Mouse (Mus musculus) intestine, postnatal 0 days (tissue): ENCODE results near the gene Dkk2. TPM values are rescaled to one million over a fixed set of nuclear protein-coding genes. Genes with fewer than 3 reads are reported as not detected.
"Not testable (repeated sequence)": the region's sequence is repeated elsewhere in the genome, so short reads cannot be mapped to it uniquely, and the experiment has no call there.

Experiments
- ATAC-seq: fragments of 200-750 bp; cut with Nextera tagmentation; 2 replicates; pipeline ENCODE4 v1.8.0; 2017; ENCODE audit warnings: mild to moderate bottlenecking, moderate TSS enrichment, moderate library complexity
- H3K27ac ChIP-seq: fragments of 300-500 bp; sonication (generic); 2 replicates; pipeline ENCODE4 v1.5.1; 2014; ENCODE audit warnings: mild to moderate bottlenecking, low read depth, low read length, moderate library complexity
- H3K27me3 ChIP-seq: fragments of 300-500 bp; sonication (generic); replicated peaks from 2 replicates; pipeline ENCODE4 v1.6.1; 2014; ENCODE audit warnings: low read length, mixed read lengths; ENCODE audit not compliant: control insufficient read depth, insufficient read depth
- H3K36me3 ChIP-seq: fragments of 300-500 bp; sonication (generic); 2 replicates; pipeline ENCODE4 v1.6.1; 2014; ENCODE audit warnings: mild to moderate bottlenecking, moderate library complexity; ENCODE audit not compliant: control insufficient read depth, insufficient read depth
- H3K4me1 ChIP-seq: fragments of 300-500 bp; sonication (generic); replicated peaks from 2 replicates; pipeline ENCODE4 v1.6.1; 2014; ENCODE audit warnings: antibody characterized with exemption, low read length, mixed read lengths; ENCODE audit not compliant: control insufficient read depth, insufficient read depth
- H3K4me2 ChIP-seq: fragments of 300-500 bp; sonication (generic); replicated peaks from 2 replicates; pipeline ENCODE4 v1.6.1; 2014; ENCODE audit warnings: low read depth, mild to moderate bottlenecking, moderate library complexity
- H3K4me3 ChIP-seq: fragments of 300-500 bp; sonication (generic); 2 replicates; pipeline ENCODE4 v1.5.1; 2014; ENCODE audit warnings: low read depth, low read length
- H3K9ac ChIP-seq: fragments of 300-500 bp; sonication (generic); 2 replicates; pipeline ENCODE4 v1.6.1; 2014; ENCODE audit warnings: mild to moderate bottlenecking, low read depth, low read length
- H3K9me3 ChIP-seq: fragments of 300-500 bp; sonication (generic); 2 replicates; pipeline ENCODE4 v1.6.1; 2016; ENCODE audit warnings: mixed run types; ENCODE audit not compliant: control insufficient read depth
- CTCF ChIP-seq: sonication (generic); IDR thresholded peaks from 2 replicates; pipeline ENCODE4 v1.5.1; 2016; ENCODE audit warnings: low read depth, mild to moderate bottlenecking, control low read depth, antibody characterized with exemption, moderate library complexity
- WGBS: fragments of 180-500 bp; shearing (Covaris S2); extraction: QIAGEN DNeasy Blood & Tissue Kit; methylation state at CpG from one replicate; pipeline ENCODE4 v1.1.7; 2014; 5-methylcytosine and 5-hydroxymethylcytosine counted together
- polyA plus RNA-seq: library from polyadenylated mRNA; unstranded; fragments of >200 nt; fragmentation: Nextera tagmentation; extraction: Ambion mirVana; gene quantifications from 2 replicates; pipeline ENCODE4 v1.2.1, GENCODE M21; 2015

Gene Dkk2
- polyA plus RNA-seq = 2.3 and 2.6 TPM in 2 replicates

DNA sequence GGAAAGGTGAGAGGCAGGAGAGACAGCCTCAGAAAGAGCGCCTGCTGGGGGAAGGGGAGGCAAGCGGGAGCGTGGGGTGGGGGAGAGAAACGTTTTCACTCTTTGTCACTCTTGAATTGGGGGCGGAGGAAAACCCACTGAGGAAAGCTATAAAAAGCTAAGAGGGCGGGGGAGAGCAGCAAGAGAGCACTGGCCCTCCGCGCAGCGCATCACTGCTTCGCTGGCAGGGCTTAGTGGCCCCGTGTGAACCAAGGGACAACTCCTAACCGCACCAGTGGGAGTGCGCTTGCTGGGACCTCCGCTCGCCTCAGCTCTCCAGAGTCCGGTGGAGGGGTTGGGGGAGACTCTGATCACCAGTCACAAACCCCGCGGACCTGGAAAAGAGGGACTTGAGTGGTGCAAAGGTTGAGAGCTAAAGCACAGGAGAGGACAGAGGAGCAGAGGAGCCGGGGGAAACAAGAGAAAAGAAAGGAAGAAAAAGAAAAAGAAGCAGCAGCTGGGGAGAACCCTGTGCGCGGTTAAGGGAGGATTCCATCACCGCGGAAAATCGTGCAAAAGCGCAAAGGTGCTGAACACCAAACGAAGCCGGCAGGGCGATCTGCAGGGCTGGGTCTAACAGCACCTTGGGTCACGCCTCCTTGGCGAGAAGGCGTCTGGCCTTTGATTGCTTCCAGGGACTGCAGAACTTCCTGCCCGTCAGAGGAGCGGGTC lies at the start of gene Dkk2:
Dkk2 (plus strand) TSS at position 181 of the 711 bp plus-strand sequence.
- peak within 1 kb of the TSS; percentile 41 for H3K4me3 ChIP-seq
- no peaks in the 10 kb centered on the region for H3K36me3 ChIP-seq
- no peaks in the 10 kb centered on the region for H3K9me3 ChIP-seq
- no peak for TF ChIP-seq CTCF
- no peak within 1 kb of the TSS; the same call in 1 of the 2 replicates for H3K27ac ChIP-seq
- WGBS = under 1% methylated on average over 33 of the region's 33 CpGs
- no peak for ATAC-seq
- H3K27me3 ChIP-seq = peaks cover 34% of the 10 kb centered on the region
- H3K9ac ChIP-seq = no peak within 1 kb of the TSS
- H3K4me2 ChIP-seq = peak within 1 kb of the TSS; percentile 65
- no peaks in the 10 kb centered on the region for H3K4me1 ChIP-seq

DNA sequence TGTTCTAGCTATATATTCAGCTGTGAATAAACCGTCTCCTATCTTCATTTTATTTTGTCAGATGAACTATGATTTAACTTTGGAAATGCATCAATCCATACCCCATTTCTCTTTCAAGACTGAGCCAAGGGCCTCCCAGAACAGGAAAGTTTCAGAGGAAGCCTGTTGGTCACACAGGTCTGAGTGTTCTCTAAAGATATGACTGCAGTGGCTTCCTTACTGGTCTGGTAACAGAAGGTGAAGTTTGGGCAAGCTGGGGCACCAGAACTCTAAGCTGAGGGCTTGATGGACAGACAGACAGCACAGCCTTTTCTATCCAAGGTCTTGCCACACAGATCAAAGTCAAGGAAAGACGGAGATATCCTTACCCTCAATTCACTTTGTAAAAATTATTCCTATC lies 48.4 kb upstream of the Dkk2 start:
- H3K4me2 ChIP-seq = no peak overlapping the region
- no peak overlapping the region for H3K9ac ChIP-seq
- H3K4me1 ChIP-seq = no peaks in the 10 kb centered on the region
- WGBS = 65% methylated on average over 2 of the region's 2 CpGs
- no peaks in the 10 kb centered on the region for H3K36me3 ChIP-seq
- no peaks in the 10 kb centered on the region for H3K9me3 ChIP-seq
- H3K27ac ChIP-seq = no peak overlapping the region
- no peak for TF ChIP-seq CTCF
- no peaks in the 10 kb centered on the region for H3K27me3 ChIP-seq
- no peak for ATAC-seq
- H3K4me3 ChIP-seq = no peak overlapping the region

GRCm38 (mm10) chr3:132037670-132038069 lies 47.4 kb upstream of the Dkk2 start:
- TF ChIP-seq CTCF = no peak
- Histone ChIP-seq H3K4me1 (no peaks in the 10 kb centered on the region), H3K36me3 (no peaks in the 10 kb centered on the region), H3K27ac (no peak overlapping the region), H3K4me3 (peak overlapping the region; percentile 9; the same call in 1 of the 2 replicates), H3K27me3 (no peaks in the 10 kb centered on the region), H3K9me3 (no peaks in the 10 kb centered on the region), H3K4me2 (peak overlapping the region; percentile 50), H3K9ac (no peak overlapping the region)
- WGBS = 25% methylated on average over 10 of the region's 10 CpGs
- ATAC-seq = peak; percentile 84

- no peak for TF ChIP-seq CTCF
- no peaks in the 10 kb centered on the region for H3K4me1 ChIP-seq
- H3K27ac ChIP-seq = no peak overlapping the region
- no peaks in the 10 kb centered on the region for H3K9me3 ChIP-seq
- no peak overlapping the region for H3K4me2 ChIP-seq
- H3K9ac ChIP-seq = no peak overlapping the region
- H3K36me3 ChIP-seq = no peaks in the 10 kb centered on the region
- no peaks in the 10 kb centered on the region for H3K27me3 ChIP-seq
- no peak overlapping the region for H3K4me3 ChIP-seq
- WGBS = 87% methylated on average over 3 of the region's 3 CpGs
- no peak for ATAC-seq
Observed at GRCm38 (mm10) chr3:132040066-132040465, 45.0 kb upstream of the Dkk2 start.

DNA sequence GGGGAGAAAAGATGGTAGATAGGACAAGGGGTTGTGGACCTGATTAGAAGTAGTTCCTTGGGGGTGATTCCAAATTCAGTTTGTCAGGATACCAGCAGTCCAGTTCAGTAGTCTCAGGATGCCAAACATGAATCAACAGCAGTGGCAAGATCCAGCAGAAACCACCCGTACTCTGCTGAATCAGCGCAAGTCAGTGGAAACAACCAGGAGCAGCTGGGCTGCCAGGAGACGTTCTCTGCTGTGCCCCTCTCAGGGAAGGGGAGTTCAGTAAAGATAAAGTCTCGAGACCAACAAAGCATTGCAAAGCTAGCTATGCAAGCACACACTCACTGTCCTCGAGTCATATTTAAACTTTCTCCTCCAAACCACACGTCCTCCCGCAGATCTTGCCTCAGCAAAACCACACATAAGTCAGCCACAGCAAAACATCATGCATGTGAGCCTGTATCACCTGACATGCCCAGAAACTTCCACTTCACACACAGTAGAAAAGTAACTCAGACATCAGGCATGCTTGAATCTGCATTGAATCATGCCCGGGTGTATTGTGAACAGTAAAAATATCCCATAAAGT lies 34.1 kb upstream of the Dkk2 start:
- 71% methylated on average over 8 of the region's 8 CpGs for WGBS
- Histone ChIP-seq H3K4me3 (no peak overlapping the region), H3K9me3 (no peaks in the 10 kb centered on the region), H3K36me3 (no peaks in the 10 kb centered on the region), H3K4me2 (no peak overlapping the region), H3K27me3 (no peaks in the 10 kb centered on the region), H3K9ac (no peak overlapping the region), H3K27ac (no peak overlapping the region), H3K4me1 (no peaks in the 10 kb centered on the region)
- no peak for ATAC-seq
- no peak for TF ChIP-seq CTCF

GRCm38 (mm10) chr3:132062816-132063215 lies 22.3 kb upstream of the Dkk2 start:
- H3K4me3 ChIP-seq, H3K27me3 ChIP-seq, H3K4me2 ChIP-seq, H3K9me3 ChIP-seq, H3K27ac ChIP-seq, ATAC-seq, H3K4me1 ChIP-seq, H3K9ac ChIP-seq, H3K36me3 ChIP-seq: not testable (repeated sequence)
- 85% methylated on average over 1 of the region's 1 CpGs for WGBS
